Mouse (Mus musculus): Measurements from ENCODE around the gene P2rx7.

- TF ChIP-seq CTCF (IDR thresholded peaks at IDR 0.05; ENCODE audit: low read depth, low read length) (no peak), GATA1 (IDR thresholded peaks at IDR 0.05; ENCODE audit: borderline replicate concordance, low read length) (no peak)
These were observed 8.5 kb upstream of the P2rx7 start for GRCm38 (mm10) chr5:122635228-122635627.
